Mouse (Mus musculus) monocyte, adult 5-6 weeks (primary cell): ENCODE measurements around the gene Ifit1. TPM values are rescaled to one million over a fixed set of nuclear protein-coding genes. Genes with fewer than 3 reads are reported as not detected.
"Not testable (repeated sequence)": the region's sequence is repeated elsewhere in the genome, so short reads cannot be mapped to it uniquely, and the experiment has no call there.

ENCODE experiments used
- ATAC-seq: fragments of 153-309, 156-312 bp; replicated peaks from 2 replicates; pipeline ENCODE4 v1.8.0; 2017; ENCODE audit warnings: mild to moderate bottlenecking; ENCODE audit not compliant: low TSS enrichment, insufficient number of reproducible peaks, severe bottlenecking, poor library complexity, low FRiP score
- total RNA-seq: library from RNA; stranded (forward); fragments of 200-1000, 200-491, 200-594 nt; gene quantifications from 3 replicates; pipeline ENCODE4 v1.2.3, GENCODE M21; 2017

Ifit1 gene
- total RNA-seq, 1 experiment from 2014 or later = 0.86 TPM

DNA sequence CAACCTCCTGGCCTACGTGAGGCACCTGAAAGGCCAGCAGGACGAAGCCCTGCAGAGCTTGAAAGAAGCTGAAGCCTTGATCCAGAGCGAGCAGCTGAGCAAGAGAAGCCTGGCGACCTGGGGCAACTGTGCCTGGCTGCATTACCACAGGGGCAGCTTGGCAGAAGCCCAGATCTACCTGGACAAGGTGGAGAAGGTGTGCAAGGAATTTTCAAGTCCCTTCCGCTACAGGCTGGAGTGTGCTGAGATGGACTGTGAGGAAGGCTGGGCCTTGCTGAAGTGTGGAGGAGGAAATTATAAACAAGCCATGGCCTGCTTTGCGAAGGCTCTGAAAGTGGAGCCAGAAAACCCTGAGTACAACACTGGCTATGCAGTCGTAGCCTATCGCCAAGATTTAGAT, 7.0 kb downstream of the Ifit1 start:
- ATAC-seq = not testable (repeated sequence)

DNA sequence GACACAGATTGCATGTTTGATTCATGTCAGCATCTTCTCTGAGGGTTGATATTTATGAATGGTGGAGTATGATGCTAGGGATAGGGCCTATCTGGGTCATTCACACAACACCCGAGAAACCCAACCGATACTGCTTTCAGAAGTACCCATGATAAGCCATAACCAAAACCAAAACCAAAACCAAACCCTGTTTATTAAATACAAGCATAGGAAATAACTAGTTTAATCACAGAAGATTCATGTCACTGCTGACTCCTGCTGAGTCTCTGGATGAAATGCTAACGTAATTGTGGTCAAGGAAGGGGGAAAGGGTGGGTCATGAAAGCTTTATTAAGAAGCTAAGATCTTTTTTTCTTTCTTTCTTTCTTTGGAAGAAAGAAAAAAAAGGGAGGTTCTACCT, 9.6 kb downstream of the Ifit1 start:
- ATAC-seq = no peak

- ATAC-seq = no peak
Measured at GRCm38 (mm10) chr19:34650997-34651396, 10.3 kb downstream of the Ifit1 start.

DNA sequence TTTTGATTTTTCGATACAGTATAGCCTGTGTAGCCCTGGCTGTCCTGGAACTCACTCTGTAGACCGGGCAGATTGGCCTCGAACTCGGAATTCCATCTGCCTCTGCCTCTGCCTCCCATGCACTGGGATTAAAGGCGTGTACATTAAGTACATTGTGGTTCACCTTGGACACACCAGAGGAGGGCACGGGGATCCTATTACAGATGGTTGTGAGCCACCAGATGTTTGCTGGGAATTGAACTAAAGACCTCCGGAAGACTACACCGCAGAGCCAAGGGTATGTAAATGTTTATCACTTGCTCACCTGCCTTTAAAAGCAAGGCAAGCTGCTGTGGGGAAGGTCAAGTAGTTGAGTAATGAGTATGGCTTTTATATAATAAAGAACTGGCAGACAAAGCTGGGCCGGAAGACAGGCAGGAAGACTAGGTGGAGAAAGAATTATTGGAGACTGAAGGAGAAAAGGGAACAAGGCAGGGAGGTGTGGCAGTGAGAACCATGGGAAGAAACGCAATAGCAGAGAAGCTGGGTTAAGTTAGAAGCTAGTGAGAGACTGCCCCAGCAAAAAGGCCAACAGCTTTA, 14.6 kb downstream of the Ifit1 start:
- ATAC-seq = no peak

DNA sequence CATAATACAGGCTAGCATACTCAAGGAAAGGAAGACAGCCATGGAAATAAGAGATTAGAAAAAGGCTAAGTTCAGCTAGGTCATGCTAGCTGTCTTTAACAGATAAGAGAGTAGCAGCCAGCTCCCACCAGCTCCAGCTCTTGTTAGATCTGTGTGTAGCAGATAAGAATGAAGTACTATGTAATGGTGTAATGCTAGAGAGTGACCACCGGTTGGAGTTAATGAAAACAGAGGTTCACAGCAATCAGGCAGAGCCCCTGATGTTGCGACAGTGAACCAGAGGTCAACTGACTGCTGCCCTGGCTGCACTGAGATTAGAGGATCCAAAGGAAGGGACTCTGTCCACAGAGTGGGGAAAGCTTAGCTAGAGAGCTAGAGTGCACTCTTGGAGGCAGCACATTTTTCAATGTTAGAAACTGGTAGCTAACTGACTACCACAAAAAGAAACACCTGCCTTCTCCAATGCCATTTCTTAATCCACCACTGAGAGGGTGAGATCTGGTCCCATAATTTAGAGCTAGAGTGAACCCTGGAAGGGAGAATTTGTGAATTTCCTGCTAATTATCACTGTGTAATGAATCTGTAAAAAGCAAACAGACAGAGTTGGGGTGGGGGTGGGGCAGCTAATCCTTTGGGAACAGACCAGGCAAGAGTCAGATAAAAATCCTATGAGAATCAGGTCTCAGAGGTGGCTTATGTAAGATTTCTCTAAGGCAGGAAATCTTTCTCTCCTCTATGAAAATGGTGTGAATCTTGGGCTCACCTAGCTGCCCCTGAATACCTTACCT, 16.0 kb downstream of the Ifit1 start:
- ATAC-seq = no peak

GRCm38 (mm10) chr19:34662067-34662507, 21.4 kb downstream of the Ifit1 start:
- peak; percentile 74; the same call in 1 of the 2 replicates for ATAC-seq

- no peak for ATAC-seq
Measured at GRCm38 (mm10) chr19:34662740-34663139, 22.1 kb downstream of the Ifit1 start.

- ATAC-seq = peak; percentile 74; the same call in 1 of the 2 replicates
Measured at GRCm38 (mm10) chr19:34666127-34666526, 25.5 kb downstream of the Ifit1 start.

DNA sequence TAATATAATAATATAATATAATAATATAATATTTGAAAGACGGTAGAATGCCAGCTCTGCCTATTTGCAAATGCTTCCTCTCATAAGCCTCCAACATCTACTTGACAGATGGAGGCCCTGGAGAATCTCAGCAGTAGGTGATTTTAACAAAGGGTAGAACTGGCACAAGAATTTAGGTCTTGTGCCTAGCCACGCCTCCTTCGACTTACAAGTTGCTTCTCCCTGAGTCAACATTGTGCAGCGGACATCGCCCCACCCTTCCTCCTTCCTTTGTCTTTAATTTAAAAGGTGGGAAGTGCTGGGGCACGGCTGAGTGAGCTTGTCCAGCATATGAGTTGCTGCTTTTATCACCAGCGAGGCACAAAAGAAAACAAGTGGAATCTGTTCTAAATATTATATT, 32.8 kb downstream of the Ifit1 start:
- no peak for ATAC-seq

GRCm38 (mm10) chr19:34678428-34678827, 37.8 kb downstream of the Ifit1 start:
- ATAC-seq = no peak

DNA sequence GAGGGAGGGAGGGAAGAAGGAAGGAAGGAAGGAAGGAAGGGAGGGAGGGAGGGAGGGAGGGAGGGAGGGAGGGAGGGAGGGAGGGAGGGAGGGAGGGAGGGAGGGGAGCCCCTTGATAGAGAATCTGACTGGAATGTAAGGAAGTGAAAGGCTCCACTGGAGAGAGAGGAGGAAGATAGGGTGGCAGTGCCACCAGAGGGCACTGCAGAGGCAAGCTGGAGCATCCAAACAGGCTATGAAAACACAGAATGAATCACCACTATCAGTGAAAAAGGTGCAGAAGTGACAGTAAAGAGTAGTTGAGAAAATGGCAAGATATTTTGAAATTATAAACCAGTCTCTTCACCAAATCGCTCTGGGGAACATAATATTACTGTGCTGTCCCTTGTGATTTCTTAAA, 44.2 kb downstream of the Ifit1 start:
- no peak for ATAC-seq

DNA sequence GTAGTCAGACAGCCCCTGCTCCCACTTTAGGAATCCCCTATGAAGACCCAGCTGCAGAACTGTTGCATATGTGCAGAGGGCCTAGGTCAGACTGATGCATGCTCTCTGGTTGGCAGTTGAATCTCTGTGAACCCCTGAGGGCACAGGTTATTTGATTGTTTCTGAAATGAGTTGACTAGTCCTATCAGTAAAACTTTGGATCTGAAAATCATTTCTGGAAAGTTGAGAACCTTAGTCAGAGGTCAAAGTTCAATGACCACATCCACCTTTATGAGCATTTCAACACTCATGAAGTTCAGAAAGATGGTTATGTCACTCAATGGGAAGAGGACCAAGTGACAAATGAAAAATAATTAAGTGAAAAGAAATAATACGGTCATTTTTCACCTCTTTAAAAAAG, 44.9 kb downstream of the Ifit1 start:
- no peak for ATAC-seq

GRCm38 (mm10) chr19:34691402-34691801, 50.7 kb downstream of the Ifit1 start:
- no peak for ATAC-seq

DNA sequence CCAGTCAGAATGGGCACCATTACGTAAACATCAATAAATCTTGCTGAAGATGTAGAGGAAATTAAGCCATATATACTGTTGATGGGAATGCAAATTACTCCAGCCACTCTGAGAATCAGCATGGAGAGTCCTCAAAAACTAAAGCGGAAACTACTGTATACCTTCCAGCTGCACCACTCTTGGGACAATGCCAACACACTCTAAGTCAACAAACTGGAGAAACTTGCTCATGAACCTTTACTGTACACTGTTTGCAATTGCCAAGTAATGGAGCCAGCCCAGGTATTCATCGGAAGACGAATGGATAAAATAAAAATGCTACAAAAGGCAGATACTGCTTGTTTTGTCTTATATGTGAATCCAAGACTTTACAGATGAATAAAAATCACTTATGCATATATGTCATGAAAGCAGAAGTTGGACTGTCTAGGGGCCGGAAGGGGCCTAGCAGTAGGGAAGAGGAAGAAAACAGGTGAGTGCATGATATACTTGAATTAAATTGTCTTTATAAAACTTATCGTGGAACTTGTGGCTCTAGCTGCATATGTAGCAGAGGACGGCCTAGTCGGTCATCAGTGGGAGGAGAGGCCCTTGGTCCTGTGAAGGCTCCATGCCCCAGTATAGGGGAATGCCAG, 55.8 kb downstream of the Ifit1 start:
- ATAC-seq = no peak

DNA sequence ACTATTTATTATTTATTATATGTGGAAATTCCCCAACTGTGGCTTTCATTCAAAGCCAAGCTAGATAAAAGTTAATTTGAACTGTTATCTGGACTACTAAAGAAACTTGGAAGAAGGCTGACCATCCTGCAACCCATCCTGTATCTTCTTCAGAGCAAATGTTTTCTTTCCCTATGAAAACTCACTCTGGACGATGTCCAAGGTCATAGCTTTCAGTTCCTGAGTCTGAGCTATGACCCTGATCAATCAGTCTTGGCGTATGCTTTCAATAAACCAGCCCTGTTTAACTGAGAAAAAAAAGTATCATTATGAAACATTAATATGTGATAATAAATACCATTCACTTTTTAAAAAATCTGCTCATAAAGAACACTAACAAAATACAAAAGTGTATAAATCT, 56.8 kb downstream of the Ifit1 start:
- ATAC-seq = no peak

GRCm38 (mm10) chr19:34698432-34698831, 57.8 kb downstream of the Ifit1 start:
- no peak for ATAC-seq

DNA sequence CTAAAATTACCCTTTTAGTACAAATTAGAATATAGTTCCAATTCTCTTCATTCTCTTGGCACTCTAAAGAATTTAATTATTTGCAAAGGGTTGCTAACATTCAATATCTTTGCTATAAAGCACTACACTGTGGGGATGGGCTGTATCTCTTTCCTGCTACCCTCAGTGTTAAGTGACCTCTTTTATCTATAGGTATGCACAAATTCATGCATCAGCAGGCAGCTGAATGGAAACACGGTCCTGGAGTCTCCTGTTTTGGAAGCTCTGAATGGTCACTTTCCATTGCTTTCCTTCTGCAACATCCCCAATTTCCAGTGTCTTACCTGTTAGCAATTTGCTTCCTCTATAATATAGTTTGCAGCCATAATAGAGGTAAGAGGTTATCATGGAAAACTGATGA, 58.2 kb downstream of the Ifit1 start:
- no peak for ATAC-seq

DNA sequence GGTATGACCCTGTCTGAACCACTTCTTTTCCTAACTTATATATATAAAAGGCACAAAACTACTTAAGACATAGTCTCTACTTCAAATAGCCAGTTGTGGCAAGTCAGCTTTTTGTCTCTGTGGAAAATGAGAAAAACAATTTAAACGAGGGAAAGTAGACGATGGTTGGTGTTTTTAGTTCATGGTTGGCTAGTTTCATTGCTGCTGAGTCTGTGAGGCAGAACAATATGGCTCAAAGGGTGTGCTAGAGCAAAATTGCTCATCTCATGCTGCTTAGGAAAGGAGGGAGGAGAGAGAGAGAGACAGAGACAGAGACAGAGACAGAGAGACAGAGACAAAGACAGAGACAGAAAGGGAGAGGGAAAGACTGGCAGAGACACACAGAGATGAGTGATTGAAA, 58.6 kb downstream of the Ifit1 start:
- no peak for ATAC-seq
